Mouse (Mus musculus) erythroblast, embryonic 14.5 days (primary cell): ENCODE data around the gene Kdm1b. TPM values are rescaled to one million over a fixed set of nuclear protein-coding genes. Genes with fewer than 3 reads are reported as not detected.

Experiments used
- H3K27me3 ChIP-seq: 2 replicates; pipeline ENCODE4 v1.6.1; 2012; ENCODE audit warnings: inconsistent platforms; ENCODE audit not compliant: control insufficient read depth
- H3K36me3 ChIP-seq: 2 replicates; pipeline ENCODE4 v1.6.1; 2012; ENCODE audit warnings: mild to moderate bottlenecking, inconsistent platforms; ENCODE audit not compliant: control insufficient read depth
- H3K4me1 ChIP-seq: 2 replicates; pipeline ENCODE4 v1.6.1; 2012; ENCODE audit warnings: inconsistent platforms; ENCODE audit not compliant: control insufficient read depth
- H3K4me3 ChIP-seq: replicated peaks from 2 replicates; pipeline ENCODE3; 2012; ENCODE audit warnings: moderate library complexity, mild to moderate bottlenecking, inconsistent platforms
- H3K9me3 ChIP-seq: 2 replicates; pipeline ENCODE4 v1.6.1; 2012; ENCODE audit warnings: low read length, inconsistent platforms, mixed read lengths; ENCODE audit not compliant: control insufficient read depth
- GATA1 ChIP-seq: IDR thresholded peaks from 2 replicates; pipeline ENCODE4 v1.6.1; 2012; ENCODE audit warnings: low read length, inconsistent platforms, mixed read lengths
- TAL1 ChIP-seq: IDR thresholded peaks from 3 replicates; pipeline ENCODE4 v1.6.1; 2012; ENCODE audit warnings: low read length, inconsistent platforms, mixed read lengths
- polyA plus RNA-seq: library from polyadenylated mRNA; stranded (reverse); fragments of >175 nt; gene quantifications from 2 replicates; pipeline ENCODE4 v1.2.3, GENCODE M21; 2012

Gene Kdm1b
- 0.04 and 0.06 TPM in 2 replicates for polyA plus RNA-seq

DNA sequence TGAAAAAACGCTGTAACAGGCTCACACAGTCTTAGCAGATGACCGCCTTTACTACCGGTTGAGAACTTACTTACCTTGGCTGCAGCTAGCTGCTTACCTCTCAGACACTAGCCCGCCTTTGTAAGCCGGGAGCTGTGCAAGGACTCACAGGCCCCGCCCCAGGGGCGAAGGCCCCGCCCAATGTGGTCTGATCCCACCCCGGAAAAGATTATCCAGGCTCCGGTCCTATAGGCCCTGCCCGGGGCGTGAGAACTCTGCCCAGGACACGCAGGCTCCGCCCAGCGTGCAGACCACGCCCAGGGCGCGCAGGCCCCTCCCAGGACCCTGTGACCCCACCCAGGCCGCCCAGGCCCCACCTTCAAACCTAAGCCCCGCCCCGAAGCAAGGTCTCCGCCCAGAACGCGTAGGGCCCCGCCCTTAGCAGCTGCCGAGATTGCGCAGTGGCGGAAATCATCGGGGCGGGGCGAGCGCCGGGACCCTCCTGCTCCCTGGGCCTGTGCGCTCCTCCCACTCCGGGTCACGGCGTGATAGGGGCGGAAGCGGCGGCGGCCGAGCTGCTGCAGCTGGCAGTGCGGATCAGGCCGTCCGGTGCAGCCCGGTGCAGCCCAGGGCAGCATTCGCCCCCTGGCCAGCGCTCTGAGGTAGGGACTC, at the start of gene Kdm1b:
TSS of gene Kdm1b (plus strand) at position 470 of the 651 bp plus-strand sequence.
- Histone ChIP-seq H3K9me3 (0 out of 2 replicates have a peak, but pooled peaks cover 3% of the 10 kb centered on the region), H3K27me3 (peaks cover 16% of the 10 kb centered on the region), H3K4me1 (peaks cover 28% of the 10 kb centered on the region), H3K36me3 (no peaks in the 10 kb centered on the region), H3K4me3 (peak within 1 kb of the TSS; percentile 81)
- TF ChIP-seq TAL1 (no peak), GATA1 (no peak)

DNA sequence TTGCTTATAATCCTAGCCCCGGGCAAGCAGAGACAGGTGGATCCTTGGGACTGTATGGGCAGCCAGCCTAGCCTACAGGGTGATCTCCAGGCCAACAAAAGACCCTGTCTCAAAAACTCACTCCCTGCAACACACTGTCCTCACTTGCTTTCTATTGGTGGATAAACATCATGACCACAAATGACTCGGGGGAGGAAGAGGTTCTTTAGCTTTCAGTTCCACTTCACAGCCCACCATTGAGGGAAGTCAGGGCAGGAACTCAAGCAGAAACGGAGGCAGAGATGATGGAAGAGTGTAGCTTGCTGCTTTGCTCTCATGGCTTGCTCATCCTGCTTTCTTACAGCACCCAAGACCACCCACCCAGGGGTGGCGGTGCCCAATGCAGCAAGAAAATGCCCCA, 45.9 kb upstream of the Kdm1b start:
- TF ChIP-seq TAL1, result no peak
- TF ChIP-seq GATA1, result no peak
- Histone ChIP-seq H3K9me3 (no peaks in the 10 kb centered on the region), H3K36me3 (no peaks in the 10 kb centered on the region), H3K4me1 (no peaks in the 10 kb centered on the region), H3K4me3 (no peak overlapping the region), H3K27me3 (no peaks in the 10 kb centered on the region)

DNA sequence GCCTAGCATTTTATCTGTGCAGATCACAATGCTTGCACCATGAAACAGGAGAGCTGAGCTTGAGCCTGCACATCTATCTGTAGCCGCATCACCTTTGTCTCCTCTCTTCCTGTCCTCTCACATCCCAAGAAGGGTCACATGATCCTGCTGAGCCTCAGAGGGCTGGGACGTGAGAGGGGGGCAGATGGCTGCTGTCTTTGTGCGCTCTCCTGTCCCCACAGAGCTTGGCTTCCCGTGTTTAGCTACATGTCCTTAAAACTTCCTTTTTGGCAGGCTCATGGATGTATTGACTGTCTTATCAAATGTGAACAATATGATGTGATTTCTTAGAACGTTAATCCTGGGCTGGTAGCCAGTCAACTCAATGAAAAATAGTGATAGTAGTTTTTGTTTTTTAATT, 43.8 kb upstream of the Kdm1b start:
- H3K27me3 ChIP-seq, result no peaks in the 10 kb centered on the region
- no peaks in the 10 kb centered on the region for H3K4me1 ChIP-seq
- no peaks in the 10 kb centered on the region for H3K36me3 ChIP-seq
- no peak overlapping the region for H3K4me3 ChIP-seq
- TF ChIP-seq GATA1, result no peak
- no peak for TF ChIP-seq TAL1
- H3K9me3 ChIP-seq, result no peaks in the 10 kb centered on the region

DNA sequence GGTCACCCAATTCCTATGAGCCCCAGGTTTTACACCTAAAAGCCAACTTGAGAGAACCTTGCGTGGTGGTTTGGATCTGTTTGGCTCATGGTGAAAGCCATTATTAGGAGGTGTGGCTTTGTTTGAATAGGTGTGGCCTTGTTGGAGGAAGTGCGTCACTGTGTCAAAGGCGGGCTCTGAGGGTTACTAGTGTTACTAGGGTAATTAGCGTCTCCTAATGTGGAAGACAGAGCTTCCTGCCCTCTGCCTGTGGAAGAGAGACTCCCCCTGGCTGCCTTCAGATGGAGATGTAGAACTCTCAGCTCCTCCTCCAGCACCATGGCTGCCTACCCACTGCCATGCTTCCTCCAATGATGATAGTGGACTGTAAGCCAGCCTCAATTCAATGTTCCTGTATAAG, 41.7 kb upstream of the Kdm1b start:
- Histone ChIP-seq H3K4me3 (no peak overlapping the region), H3K36me3 (no peaks in the 10 kb centered on the region), H3K4me1 (no peaks in the 10 kb centered on the region), H3K9me3 (no peaks in the 10 kb centered on the region), H3K27me3 (no peaks in the 10 kb centered on the region)
- TF ChIP-seq TAL1, result no peak
- TF ChIP-seq GATA1, result no peak

DNA sequence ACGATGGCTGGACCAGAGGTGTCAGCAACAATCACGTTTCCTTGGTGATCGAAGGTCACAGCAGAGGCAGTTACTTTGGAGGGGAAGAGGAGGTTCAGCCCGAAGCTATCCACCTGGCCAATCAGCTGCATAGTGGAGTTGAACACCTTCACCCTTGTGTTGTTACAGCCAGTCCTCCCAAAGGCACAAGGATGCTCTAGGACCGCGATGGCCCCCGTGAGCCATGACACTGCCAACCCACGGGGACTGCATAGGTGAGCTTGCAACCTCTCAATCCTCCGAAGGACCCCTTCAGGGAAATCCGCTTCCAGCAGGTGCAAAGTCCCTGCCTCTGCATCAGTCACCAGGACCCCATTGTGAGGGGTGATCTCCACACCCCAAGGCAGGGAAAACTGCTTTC, 29.6 kb upstream of the Kdm1b start:
- H3K27me3 ChIP-seq, result peaks cover 15% of the 10 kb centered on the region
- H3K36me3 ChIP-seq, result no peaks in the 10 kb centered on the region
- TF ChIP-seq TAL1 (no peak), GATA1 (no peak)
- 0 out of 2 replicates have a peak, but pooled peaks cover 3% of the 10 kb centered on the region for H3K9me3 ChIP-seq
- peaks cover 12% of the 10 kb centered on the region for H3K4me1 ChIP-seq
- H3K4me3 ChIP-seq, result no peak overlapping the region

DNA sequence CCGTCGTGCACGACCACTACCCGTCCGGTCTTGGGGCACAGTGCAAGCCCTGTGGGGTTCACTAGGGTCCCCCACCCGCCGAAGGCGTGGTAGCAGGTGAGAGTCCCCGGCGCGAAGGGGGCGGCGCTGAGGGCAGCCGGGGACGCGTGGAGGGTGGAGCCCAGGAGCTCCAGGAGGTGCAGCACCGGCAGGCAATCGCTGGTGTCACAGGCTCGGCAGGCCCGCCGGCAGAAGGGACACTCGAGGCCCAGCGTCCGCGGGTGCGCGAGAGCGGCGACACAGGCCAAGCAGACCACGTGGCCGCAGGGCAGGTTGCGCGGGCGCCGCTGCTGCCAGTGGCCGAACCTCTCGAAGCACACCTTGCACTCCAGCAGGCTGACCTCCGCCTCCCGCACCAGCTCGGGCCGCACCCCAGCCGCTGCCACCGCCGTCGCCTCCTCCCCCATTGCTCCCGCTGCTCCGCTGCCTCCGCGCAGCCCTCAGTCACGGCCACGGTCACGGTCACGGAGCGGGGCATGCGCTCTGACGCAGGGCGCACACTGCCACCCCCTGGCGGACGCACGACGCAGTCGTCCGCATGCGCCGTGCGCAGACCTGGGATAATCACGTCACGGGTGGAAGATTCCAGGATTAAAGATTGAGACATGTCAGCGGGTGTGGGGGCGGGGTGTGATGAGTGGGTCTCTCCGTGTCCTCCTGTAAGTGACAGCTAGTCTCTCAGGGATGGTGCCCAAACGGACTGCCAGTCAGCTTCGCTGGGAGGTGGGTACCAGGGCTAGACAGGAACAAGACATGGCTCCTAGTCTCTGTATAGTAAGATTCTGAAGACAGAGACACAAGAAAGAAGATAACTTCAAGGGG, 28.7 kb upstream of the Kdm1b start, which contains the start of gene Nhlrc1:
TSS of gene Nhlrc1 (minus strand) at position 517 of the 861 bp plus-strand sequence.
- TF ChIP-seq TAL1 (no peak), GATA1 (no peak)
- Histone ChIP-seq H3K9me3 (0 out of 2 replicates have a peak, but pooled peaks cover 3% of the 10 kb centered on the region), H3K4me3 (peak within 1 kb of the TSS; percentile 63)

DNA sequence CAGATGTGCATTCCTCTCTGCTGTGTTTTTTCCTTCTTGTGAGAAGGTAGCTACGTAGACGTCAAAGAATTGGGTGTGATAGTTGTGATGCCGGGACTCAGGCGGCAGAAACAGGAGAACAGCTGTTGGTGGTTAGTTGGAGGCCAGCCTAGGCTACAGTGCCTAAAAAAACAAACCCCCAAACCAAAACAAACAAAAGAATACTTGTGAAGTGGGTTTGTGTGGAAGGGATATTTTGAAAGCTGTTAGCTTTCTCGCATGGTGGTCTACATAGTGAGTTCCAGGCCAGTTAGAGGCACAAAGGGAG, 28.2 kb upstream of the Kdm1b start:
- peaks cover 15% of the 10 kb centered on the region for H3K27me3 ChIP-seq
- H3K36me3 ChIP-seq, result no peaks in the 10 kb centered on the region
- peaks cover 12% of the 10 kb centered on the region for H3K4me1 ChIP-seq
- TF ChIP-seq TAL1 (no peak), GATA1 (no peak)
- 0 out of 2 replicates have a peak, but pooled peaks cover 2% of the 10 kb centered on the region for H3K9me3 ChIP-seq
- no peak overlapping the region for H3K4me3 ChIP-seq

More for the DNA sequence above, 28.7 kb upstream of the Kdm1b start, which contains the start of gene Nhlrc1:
- Histone ChIP-seq H3K36me3 (no peaks in the 10 kb centered on the region), H3K27me3 (peaks cover 15% of the 10 kb centered on the region), H3K4me1 (peaks cover 12% of the 10 kb centered on the region)

DNA sequence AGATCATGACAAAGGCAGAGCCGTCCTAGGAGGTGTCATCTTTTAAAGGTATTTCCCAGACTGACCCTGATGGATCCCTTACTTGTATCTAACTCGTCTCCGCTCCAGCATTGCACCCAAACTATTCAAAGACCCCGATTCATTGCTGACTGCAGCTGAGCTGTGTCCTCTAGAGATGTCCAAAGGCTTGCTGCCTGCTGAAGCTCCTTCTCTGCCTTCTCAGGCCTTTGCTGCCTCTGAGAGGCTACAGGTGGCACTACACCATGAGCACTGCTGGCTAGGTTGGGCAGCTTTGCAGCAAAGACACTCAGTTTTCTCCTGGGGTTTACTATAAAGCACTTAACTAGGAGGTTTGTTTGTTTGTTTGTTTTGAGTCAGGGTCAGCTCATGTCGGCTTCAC, 26.0 kb upstream of the Kdm1b start:
- H3K27me3 ChIP-seq, result peaks cover 15% of the 10 kb centered on the region
- no peak overlapping the region for H3K4me3 ChIP-seq
- no peaks in the 10 kb centered on the region for H3K9me3 ChIP-seq
- no peak for TF ChIP-seq GATA1
- H3K36me3 ChIP-seq, result no peaks in the 10 kb centered on the region
- H3K4me1 ChIP-seq, result peaks cover 12% of the 10 kb centered on the region

DNA sequence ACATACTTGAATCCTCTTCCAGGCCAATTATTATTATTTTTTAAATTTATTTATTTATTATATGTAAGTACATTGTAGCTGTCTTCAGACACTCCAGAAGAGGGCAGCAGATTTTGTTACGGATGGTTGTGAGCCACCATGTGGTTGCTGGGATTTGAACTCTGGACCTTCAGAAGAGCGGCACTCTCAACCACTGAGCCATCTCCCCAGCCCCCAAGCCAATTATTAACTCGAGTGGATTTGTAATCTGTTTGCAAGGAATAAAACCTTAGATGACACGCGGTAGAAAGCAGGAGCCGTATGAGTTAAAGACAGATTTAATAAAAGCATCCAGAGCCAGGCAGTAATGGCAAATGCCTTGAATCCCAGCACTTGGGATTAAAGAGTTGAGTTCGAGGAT, 23.5 kb upstream of the Kdm1b start:
- H3K4me1 ChIP-seq, result peaks cover 1% of the 10 kb centered on the region
- peaks cover 1% of the 10 kb centered on the region for H3K27me3 ChIP-seq
- no peaks in the 10 kb centered on the region for H3K36me3 ChIP-seq
- H3K4me3 ChIP-seq, result no peak overlapping the region
- TF ChIP-seq TAL1 (no peak), GATA1 (no peak)
- H3K9me3 ChIP-seq, result no peaks in the 10 kb centered on the region
